Mouse (Mus musculus) myocyte (in vitro differentiated cells): ENCODE results near the gene Hmmr.

Source experiments
- E2F4 ChIP-seq: IDR thresholded peaks from one replicate; pipeline ENCODE4 v1.6.1; 2011; ENCODE audit warnings: mild to moderate bottlenecking, control low read depth, moderate library complexity; ENCODE audit not compliant: insufficient read depth
- POLR2A ChIP-seq: IDR thresholded peaks from one replicate; pipeline ENCODE4 v1.6.1; 2011; ENCODE audit warnings: low read depth, mild to moderate bottlenecking, control low read depth, moderate library complexity; ENCODE audit not compliant: insufficient read length

DNA sequence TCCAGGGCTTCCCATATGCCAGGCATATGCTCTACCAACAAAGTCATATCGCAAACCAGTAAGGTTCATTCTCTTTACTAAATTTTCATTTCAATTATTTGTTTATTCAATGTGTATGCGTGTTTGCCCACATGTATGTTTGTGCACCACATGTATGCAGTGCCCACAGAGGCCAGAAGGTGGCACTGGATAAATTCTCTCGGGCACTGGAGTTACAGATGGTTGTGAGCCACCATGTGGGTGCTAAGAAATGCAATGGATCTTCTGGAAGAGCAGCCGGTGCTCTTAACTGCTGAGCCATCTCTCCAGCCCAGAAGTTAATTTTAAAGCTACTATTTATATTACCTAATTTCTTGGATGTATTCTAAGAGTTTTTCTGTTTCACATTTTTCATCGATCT, 17.7 kb downstream of the Hmmr start:
- TF ChIP-seq POLR2A = no peak
- TF ChIP-seq E2F4 = no peak
